Mouse (Mus musculus) hindbrain, embryonic 15.5 days (tissue): ENCODE measurements around the gene Btnl6. TPM values are rescaled to one million over a fixed set of nuclear protein-coding genes. Genes with fewer than 3 reads are reported as not detected.
"Not testable (repeated sequence)": the region's sequence is repeated elsewhere in the genome, so short reads cannot be mapped to it uniquely, and the experiment has no call there.

Experiments
- ATAC-seq: fragments of 200-750 bp; cut with Nextera tagmentation; 2 replicates; pipeline ENCODE4 v1.8.0; 2017; ENCODE audit warnings: low read depth, moderate number of reproducible peaks, moderate TSS enrichment; ENCODE audit not compliant: low FRiP score
- H3K27ac ChIP-seq: fragments of 300-500 bp; sonication (generic); replicated peaks from 2 replicates; pipeline ENCODE4 v1.5.1; 2015; ENCODE audit warnings: mild to moderate bottlenecking, inconsistent platforms
- H3K27me3 ChIP-seq: fragments of 300-500 bp; sonication (generic); 2 replicates; pipeline ENCODE4 v1.6.1; 2015; ENCODE audit warnings: control low read depth, inconsistent platforms
- H3K36me3 ChIP-seq: fragments of 300-500 bp; sonication (generic); 2 replicates; pipeline ENCODE4 v1.6.1; 2015; ENCODE audit warnings: control low read depth, inconsistent platforms
- H3K4me1 ChIP-seq: fragments of 300-500 bp; sonication (generic); replicated peaks from 2 replicates; pipeline ENCODE4 v1.6.1; 2015; ENCODE audit warnings: control low read depth, inconsistent platforms
- H3K4me2 ChIP-seq: fragments of 300-500 bp; sonication (generic); 2 replicates; pipeline ENCODE4 v1.6.1; 2015; ENCODE audit warnings: moderate library complexity, mild to moderate bottlenecking, inconsistent platforms
- H3K4me3 ChIP-seq: fragments of 300-500 bp; sonication (generic); 2 replicates; pipeline ENCODE4 v1.5.1; 2015; ENCODE audit warnings: mild to moderate bottlenecking, inconsistent platforms
- H3K9ac ChIP-seq: fragments of 300-500 bp; sonication (generic); 2 replicates; pipeline ENCODE4 v1.6.1; 2015; ENCODE audit warnings: inconsistent platforms
- H3K9me3 ChIP-seq: fragments of 300-500 bp; sonication (generic); 2 replicates; pipeline ENCODE4 v1.6.1; 2016; ENCODE audit warnings: control low read depth, inconsistent platforms
- WGBS: fragments of 180-500 bp; shearing (Covaris S2); methylation state at CpG from one replicate; pipeline ENCODE4 v1.1.7; 2015; 5-methylcytosine and 5-hydroxymethylcytosine counted together
- polyA plus RNA-seq: library from polyadenylated mRNA; unstranded; fragments of >200 nt; fragmentation: Nextera tagmentation; extraction: Ambion mirVana; gene quantifications from 2 replicates; pipeline ENCODE4 v1.2.1, GENCODE M21; 2015

Btnl6 gene
- polyA plus RNA-seq, 1 experiment from 2014 or later, result not detected

- Histone ChIP-seq H3K27me3 (no peaks in the 10 kb centered on the region), H3K27ac (no peak overlapping the region), H3K4me3 (no peak overlapping the region), H3K36me3 (no peaks in the 10 kb centered on the region), H3K4me2 (no peak overlapping the region), H3K4me1 (no peaks in the 10 kb centered on the region), H3K9me3 (no peaks in the 10 kb centered on the region), H3K9ac (no peak overlapping the region)
- WGBS, result 81% methylated on average over 1 of the region's 2 CpGs
- ATAC-seq, result no peak
These were observed 20.6 kb downstream of the Btnl6 start for GRCm38 (mm10) chr17:34496539-34496938.

- not testable (repeated sequence) for H3K4me3 ChIP-seq, H3K4me1 ChIP-seq, ATAC-seq, H3K36me3 ChIP-seq, H3K9me3 ChIP-seq, H3K27ac ChIP-seq, H3K27me3 ChIP-seq, H3K4me2 ChIP-seq, H3K9ac ChIP-seq
- WGBS, result 96% methylated on average over 2 of the region's 2 CpGs
These were observed 22.0 kb downstream of the Btnl6 start for GRCm38 (mm10) chr17:34495156-34495555.

GRCm38 (mm10) chr17:34492796-34493195, 24.4 kb downstream of the Btnl6 start:
- no peaks in the 10 kb centered on the region for H3K36me3 ChIP-seq
- no peaks in the 10 kb centered on the region for H3K9me3 ChIP-seq
- ATAC-seq, result no peak
- no peaks in the 10 kb centered on the region for H3K4me1 ChIP-seq
- H3K27ac ChIP-seq, result no peak overlapping the region
- 0 out of 2 replicates have a peak, but pooled peaks cover 2% of the 10 kb centered on the region for H3K27me3 ChIP-seq
- no peak overlapping the region for H3K4me2 ChIP-seq
- no peak overlapping the region for H3K9ac ChIP-seq
- no peak overlapping the region for H3K4me3 ChIP-seq

GRCm38 (mm10) chr17:34477238-34478013, 39.7 kb downstream of the Btnl6 start, which contains the start of gene Btnl4:
Gene Btnl4, minus strand, starts transcription at chr17:34477318.
- WGBS, result 85% methylated on average over 5 of the region's 5 CpGs
- H3K9ac ChIP-seq, H3K4me3 ChIP-seq, H3K27me3 ChIP-seq, ATAC-seq, H3K4me2 ChIP-seq, H3K36me3 ChIP-seq, H3K27ac ChIP-seq, H3K9me3 ChIP-seq, H3K4me1 ChIP-seq: not testable (repeated sequence)

GRCm38 (mm10) chr17:34476427-34476826, 40.7 kb downstream of the Btnl6 start:
- H3K36me3 ChIP-seq, result no peaks in the 10 kb centered on the region
- H3K27ac ChIP-seq, result no peak overlapping the region
- no peak overlapping the region for H3K4me2 ChIP-seq
- no peaks in the 10 kb centered on the region for H3K27me3 ChIP-seq
- no peak overlapping the region for H3K4me3 ChIP-seq
- ATAC-seq, result no peak
- no peak overlapping the region for H3K9ac ChIP-seq
- WGBS, result 83% methylated on average over 1 of the region's 2 CpGs
- no peaks in the 10 kb centered on the region for H3K4me1 ChIP-seq
- H3K9me3 ChIP-seq, result no peaks in the 10 kb centered on the region

- H3K4me3 ChIP-seq, result no peak overlapping the region
- H3K4me2 ChIP-seq, result no peak overlapping the region
- no peaks in the 10 kb centered on the region for H3K4me1 ChIP-seq
- H3K36me3 ChIP-seq, result no peaks in the 10 kb centered on the region
- no peak overlapping the region for H3K27ac ChIP-seq
- 79% methylated on average over 3 of the region's 3 CpGs for WGBS
- no peaks in the 10 kb centered on the region for H3K9me3 ChIP-seq
- ATAC-seq, result no peak
- no peak overlapping the region for H3K9ac ChIP-seq
- H3K27me3 ChIP-seq, result no peaks in the 10 kb centered on the region
These were observed 42.1 kb downstream of the Btnl6 start for GRCm38 (mm10) chr17:34475060-34475459.

GRCm38 (mm10) chr17:34470491-34470890, 46.7 kb downstream of the Btnl6 start:
- H3K9me3 ChIP-seq, result no peaks in the 10 kb centered on the region
- H3K4me1 ChIP-seq, result no peaks in the 10 kb centered on the region
- no peak for ATAC-seq
- H3K27ac ChIP-seq, result no peak overlapping the region
- H3K27me3 ChIP-seq, result no peaks in the 10 kb centered on the region
- H3K36me3 ChIP-seq, result no peaks in the 10 kb centered on the region
- no peak overlapping the region for H3K4me3 ChIP-seq
- 91% methylated on average over 2 of the region's 2 CpGs for WGBS
- no peak overlapping the region for H3K9ac ChIP-seq
- H3K4me2 ChIP-seq, result no peak overlapping the region

- H3K9me3 ChIP-seq, H3K4me2 ChIP-seq, H3K9ac ChIP-seq, H3K36me3 ChIP-seq, H3K4me3 ChIP-seq, H3K27me3 ChIP-seq, H3K27ac ChIP-seq, ATAC-seq, H3K4me1 ChIP-seq: not testable (repeated sequence)
These were observed 51.2 kb downstream of the Btnl6 start for GRCm38 (mm10) chr17:34465906-34466305.

- ATAC-seq, result no peak
- no peak overlapping the region for H3K4me3 ChIP-seq
- H3K4me2 ChIP-seq, result no peak overlapping the region
- H3K9me3 ChIP-seq, result no peaks in the 10 kb centered on the region
- no peaks in the 10 kb centered on the region for H3K36me3 ChIP-seq
- no peak overlapping the region for H3K9ac ChIP-seq
- H3K27ac ChIP-seq, result no peak overlapping the region
- H3K27me3 ChIP-seq, result no peaks in the 10 kb centered on the region
- H3K4me1 ChIP-seq, result no peaks in the 10 kb centered on the region
- WGBS, result 90% methylated on average over 3 of the region's 3 CpGs
These were observed 57.9 kb downstream of the Btnl6 start for GRCm38 (mm10) chr17:34459255-34459654.

Other genes with a start within 250 kb of the Btnl6 start
- gene H2-Aa, start 229.5 kb downstream of the Btnl6 start, polyA plus RNA-seq, result 0.83 and 1.2 TPM in 2 replicates
- 3.4 and 4.1 TPM in 2 replicates for gene H2-Eb1, start 211.5 kb downstream of the Btnl6 start, polyA plus RNA-seq
- gene H2-Eb2, start 191.7 kb downstream of the Btnl6 start, polyA plus RNA-seq, result 0.26 TPM in 2 replicates
- gene Btnl2, start 162.5 kb downstream of the Btnl6 start, polyA plus RNA-seq, result 0.05 TPM in 1 of 2 replicates, not detected in the other
- gene Btnl1, start 140.2 kb downstream of the Btnl6 start, polyA plus RNA-seq, result not detected in 2 replicates
- gene BC051142, start 118.5 kb downstream of the Btnl6 start, polyA plus RNA-seq, result 4.8 and 5.5 TPM in 2 replicates
- gene Btnl4, start 40.0 kb downstream of the Btnl6 start, polyA plus RNA-seq, result not detected in 2 replicates
- 7.8 and 7.9 TPM in 2 replicates for gene Notch4, start 46.9 kb upstream of the Btnl6 start, polyA plus RNA-seq
- gene Gpsm3, start 72.5 kb upstream of the Btnl6 start, polyA plus RNA-seq, result 4.1 TPM in 2 replicates
- gene Pbx2, start 73.9 kb upstream of the Btnl6 start, polyA plus RNA-seq, result 8.9 TPM in 2 replicates
- 1.8 TPM in 2 replicates for gene Ager, start 80.5 kb upstream of the Btnl6 start, polyA plus RNA-seq
- gene Rnf5, start 86.3 kb upstream of the Btnl6 start, polyA plus RNA-seq, result 270 and 283 TPM in 2 replicates
- gene Agpat1, start 86.9 kb upstream of the Btnl6 start, polyA plus RNA-seq, result 123 and 142 TPM in 2 replicates
- gene Egfl8, start 98.6 kb upstream of the Btnl6 start, polyA plus RNA-seq, result 10.1 and 12.8 TPM in 2 replicates
- 19.1 and 20.4 TPM in 2 replicates for gene Ppt2, start 111.2 kb upstream of the Btnl6 start, polyA plus RNA-seq
- 6.8 and 9.8 TPM in 2 replicates for gene Prrt1, start 112.2 kb upstream of the Btnl6 start, polyA plus RNA-seq
- gene Fkbpl, start 127.4 kb upstream of the Btnl6 start, polyA plus RNA-seq, result 16.1 and 16.4 TPM in 2 replicates
- gene Atf6b, start 129.8 kb upstream of the Btnl6 start, polyA plus RNA-seq, result 108 and 120 TPM in 2 replicates
- gene Tnxb, start 153.2 kb upstream of the Btnl6 start, polyA plus RNA-seq, result 0.27 and 0.31 TPM in 2 replicates
- gene C4b, start 226.5 kb upstream of the Btnl6 start, polyA plus RNA-seq, result 0.21 and 0.47 TPM in 2 replicates